Mouse (Mus musculus) spleen, postnatal 36 days (tissue): ENCODE results near the gene Tprgl.

Experiments used
- DNase-seq, 2 experiments: peaks; one replicate each; pipeline ENCODE4 v3.0.0; 2022; ENCODE audit warnings: low spot score in 2 of 2, mixed read lengths in 1 of 2

The Tprgl gene

GRCm38 (mm10) chr4:154159961-154160537 lies 417 bp downstream of the Tprgl start:
- DNase-seq = peak in 1 of 2 experiments; percentile 10

- DNase-seq = peak; percentile 76 to 84
Measured at GRCm38 (mm10) chr4:154159002-154159401, 1.5 kb downstream of the Tprgl start.

- no peak for DNase-seq
Measured at GRCm38 (mm10) chr4:154157970-154158662, 2.4 kb downstream of the Tprgl start.

- DNase-seq = no peak
Measured at GRCm38 (mm10) chr4:154156050-154156449, 4.4 kb downstream of the Tprgl start.

- DNase-seq = no peak
Measured at GRCm38 (mm10) chr4:154154104-154154503, 6.4 kb downstream of the Tprgl start.

- no peak for DNase-seq
Measured at GRCm38 (mm10) chr4:154146342-154146741, 14.1 kb downstream of the Tprgl start.

- no peak for DNase-seq
Measured at GRCm38 (mm10) chr4:154144712-154145111, 15.8 kb downstream of the Tprgl start.

GRCm38 (mm10) chr4:154142211-154143040 lies 18.0 kb downstream of the Tprgl start, which contains the start of gene Wrap73:
Wrap73 (plus strand) TSS chr4:154142372.
- DNase-seq = peak; percentile 84 to 85

- no peak for DNase-seq
Measured at GRCm38 (mm10) chr4:154141009-154141867, 19.2 kb downstream of the Tprgl start.

- no peak for DNase-seq
Measured at GRCm38 (mm10) chr4:154140213-154141008, 20.1 kb downstream of the Tprgl start.

- no peak for DNase-seq
Measured at GRCm38 (mm10) chr4:154140182-154140212, 20.5 kb downstream of the Tprgl start, which contains the start of gene Trp73. Trp73 (minus strand) TSS chr4:154140208.

- DNase-seq = no peak
Measured at GRCm38 (mm10) chr4:154139671-154140181, 20.7 kb downstream of the Tprgl start.

- DNase-seq = no peak
Measured at GRCm38 (mm10) chr4:154137139-154137538, 23.3 kb downstream of the Tprgl start.

GRCm38 (mm10) chr4:154134803-154135202 lies 25.7 kb downstream of the Tprgl start:
- DNase-seq = no peak

- DNase-seq = no peak
Measured at GRCm38 (mm10) chr4:154131894-154132293, 28.6 kb downstream of the Tprgl start.

GRCm38 (mm10) chr4:154129950-154130349 lies 30.5 kb downstream of the Tprgl start:
- no peak for DNase-seq

GRCm38 (mm10) chr4:154127273-154127672 lies 33.2 kb downstream of the Tprgl start:
- no peak for DNase-seq

- no peak for DNase-seq
Measured at GRCm38 (mm10) chr4:154125202-154125601, 35.3 kb downstream of the Tprgl start.

- no peak for DNase-seq
Measured at GRCm38 (mm10) chr4:154123553-154123952, 36.9 kb downstream of the Tprgl start.

- no peak for DNase-seq
Measured at GRCm38 (mm10) chr4:154122374-154122773, 38.1 kb downstream of the Tprgl start.

- no peak for DNase-seq
Measured at GRCm38 (mm10) chr4:154121800-154122199, 38.7 kb downstream of the Tprgl start.
